Mouse (Mus musculus) lung, postnatal 36 days (tissue): ENCODE results near the gene Tcea2.

Experiments used
- DNase-seq: peaks from one replicate; pipeline ENCODE4 v3.0.0; 2022; ENCODE audit warnings: mixed read lengths

Gene Tcea2

GRCm38 (mm10) chr2:181715382-181715781 is 35.3 kb downstream of the Tcea2 start:
- DNase-seq, result no peak

- no peak for DNase-seq
Observed at GRCm38 (mm10) chr2:181716991-181717390, 36.9 kb downstream of the Tcea2 start.

GRCm38 (mm10) chr2:181720061-181720460 is 40.0 kb downstream of the Tcea2 start:
- DNase-seq, result no peak

DNA sequence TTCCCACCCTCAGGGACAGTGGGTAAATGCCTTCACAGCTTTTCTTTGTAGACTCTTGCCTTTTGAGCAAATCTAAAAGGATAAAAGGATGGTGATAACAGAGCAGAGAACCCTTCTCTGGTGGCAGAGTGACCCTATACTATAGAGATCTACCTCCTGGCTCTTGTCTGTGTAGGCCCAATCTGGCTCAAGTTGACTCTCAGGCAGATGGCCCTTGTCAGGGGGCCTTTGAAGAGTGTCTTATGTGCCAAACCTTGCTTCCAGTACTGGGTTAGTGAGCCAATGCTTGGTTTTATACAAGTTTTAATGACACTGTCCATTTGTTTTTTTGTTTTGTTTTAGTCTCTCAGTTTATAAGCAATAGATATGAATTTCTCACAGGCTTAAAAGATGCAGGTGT is 41.1 kb downstream of the Tcea2 start:
- no peak for DNase-seq

GRCm38 (mm10) chr2:181722213-181722612 is 42.1 kb downstream of the Tcea2 start:
- peak; percentile 13 for DNase-seq

GRCm38 (mm10) chr2:181727659-181728262 is 47.7 kb downstream of the Tcea2 start:
- no peak for DNase-seq

GRCm38 (mm10) chr2:181730051-181730450 is 49.9 kb downstream of the Tcea2 start:
- no peak for DNase-seq
